In the genomic region with DNA sequence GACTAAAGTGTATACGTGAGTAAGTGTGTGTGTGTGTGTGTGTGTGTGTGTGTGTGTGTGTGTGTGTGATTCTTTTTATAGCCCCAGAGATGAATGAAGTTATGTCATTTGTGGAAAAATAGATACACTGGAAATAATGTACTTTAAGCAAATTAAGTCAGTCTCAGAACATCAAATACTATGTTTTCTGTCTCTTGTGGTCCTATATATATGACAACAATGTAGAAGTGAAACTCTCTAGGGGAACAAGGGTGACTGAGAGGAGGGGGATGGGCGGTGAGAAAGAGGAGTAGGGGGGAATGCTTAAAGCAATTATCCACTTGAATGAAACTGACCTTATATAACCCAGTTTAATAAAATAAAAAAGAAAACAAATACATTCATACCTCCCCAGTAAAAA, we compare ENCODE assay signal across 16 mouse cellular contexts.
DNase-seq lines count a peak whose midpoint lies in the region; ATAC-seq lines count a peak whose summit lies in the region.
"Had no signal": no experiment of that assay in that cellular context is flagged by ENCODE, and none has a peak within 500 bp of the region (broad histone marks: within the 10 kb centered on the region; RNA-seq: fewer than 3 reads in every experiment).

No protein-coding gene starts in this region.

- H3K36me3 ChIP-seq in midbrain, embryonic 14.5 days (ENCODE audit: control insufficient read depth, insufficient read depth, low read length), result no peaks in the 10 kb centered on the region
- H3K36me3 ChIP-seq: embryonic facial prominence, embryonic 12.5 days; forebrain, embryonic 15.5 days; heart, embryonic 13.5 days; hindbrain, embryonic 15.5 days had no signal

- H3K27ac ChIP-seq in midbrain, embryonic 14.5 days (replicated peaks; ENCODE audit: low read depth, low read length), result no peak overlapping the region
- H3K27ac ChIP-seq: embryonic facial prominence, embryonic 12.5 days; forebrain, embryonic 15.5 days; heart, embryonic 13.5 days; hindbrain, embryonic 15.5 days had no signal

- no peaks in the 10 kb centered on the region for H3K4me1 ChIP-seq in midbrain, embryonic 14.5 days (ENCODE audit: control insufficient read depth, insufficient read depth, low read length)
- H3K4me1 ChIP-seq: embryonic facial prominence, embryonic 12.5 days; forebrain, embryonic 15.5 days; hindbrain, embryonic 15.5 days had no signal

- no peak overlapping the region for H3K9ac ChIP-seq in midbrain, embryonic 14.5 days (replicated peaks; ENCODE audit: low read length)
- H3K9ac ChIP-seq: embryonic facial prominence, embryonic 12.5 days; forebrain, embryonic 15.5 days; heart, embryonic 13.5 days; hindbrain, embryonic 15.5 days had no signal

- ATAC-seq in megakaryocyte, adult 5-6 weeks (ENCODE audit: poor library complexity, severe bottlenecking), result 0 out of 2 replicates have a peak, but pooled peaks have one; percentile 45
- ATAC-seq in midbrain, embryonic 14.5 days (ENCODE audit: low FRiP score, low TSS enrichment), result no peak
- ATAC-seq: CD4-positive, CD25-positive, alpha-beta regulatory T cell, adult 4 months; forebrain, embryonic 15.5 days had no signal

- 91% methylated on average over 2 of the region's 2 CpGs for WGBS in midbrain, embryonic 14.5 days

- peak; percentile 48 to 56 for DNase-seq in spleen, adult 18-20 months
- DNase-seq in spleen, adult 12 weeks (ENCODE audit: low spot score), result no peak
- DNase-seq in spleen, postnatal 36 days (ENCODE audit: low spot score in 2 of 2), result peak; percentile 75 to 82
- DNase-seq in midbrain, embryonic 14.5 days, result no peak
- DNase-seq in layer of hippocampus, postnatal 25 days (ENCODE audit: extremely low spot score in 1 of 2, low spot score in 1 of 2), result no peak
- DNase-seq: adrenal gland, postnatal 10 days; cerebellum, adult 11 months; cerebellum, adult 8-10 months; cerebellum, postnatal 14 days; heart, postnatal 36 days had no signal

- no peak overlapping the region for H3K4me2 ChIP-seq in midbrain, embryonic 14.5 days (ENCODE audit: low read length)
- H3K4me2 ChIP-seq: embryonic facial prominence, embryonic 12.5 days; forebrain, embryonic 15.5 days; heart, embryonic 13.5 days; hindbrain, embryonic 15.5 days had no signal

- H3K27me3 ChIP-seq in midbrain, embryonic 14.5 days (ENCODE audit: control insufficient read depth, insufficient read depth, low read length), result no peaks in the 10 kb centered on the region
- H3K27me3 ChIP-seq: embryonic facial prominence, embryonic 12.5 days; forebrain, embryonic 15.5 days; heart, embryonic 13.5 days; hindbrain, embryonic 15.5 days had no signal

- H3K4me3 ChIP-seq in midbrain, embryonic 14.5 days (replicated peaks; ENCODE audit: low read depth, low read length), result no peak overlapping the region
- H3K4me3 ChIP-seq: embryonic facial prominence, embryonic 12.5 days; forebrain, embryonic 15.5 days; heart, embryonic 13.5 days; hindbrain, embryonic 15.5 days had no signal

- H3K9me3 ChIP-seq in midbrain, embryonic 14.5 days (ENCODE audit: control insufficient read depth, low read length), result no peaks in the 10 kb centered on the region
- H3K9me3 ChIP-seq: embryonic facial prominence, embryonic 12.5 days; forebrain, embryonic 15.5 days; heart, embryonic 13.5 days; hindbrain, embryonic 15.5 days had no signal

Comparison
In these comparisons a context has a peak if more than half of its experiments do, and no peak if none do; other contexts are left out.
1. DNase-seq: peak in spleen, adult 18-20 months (2 of 2) and spleen, postnatal 36 days (2 of 2); none in spleen, adult 12 weeks (single experiment), midbrain, embryonic 14.5 days (single experiment) and layer of hippocampus, postnatal 25 days (0 of 2).